In the genomic region with DNA sequence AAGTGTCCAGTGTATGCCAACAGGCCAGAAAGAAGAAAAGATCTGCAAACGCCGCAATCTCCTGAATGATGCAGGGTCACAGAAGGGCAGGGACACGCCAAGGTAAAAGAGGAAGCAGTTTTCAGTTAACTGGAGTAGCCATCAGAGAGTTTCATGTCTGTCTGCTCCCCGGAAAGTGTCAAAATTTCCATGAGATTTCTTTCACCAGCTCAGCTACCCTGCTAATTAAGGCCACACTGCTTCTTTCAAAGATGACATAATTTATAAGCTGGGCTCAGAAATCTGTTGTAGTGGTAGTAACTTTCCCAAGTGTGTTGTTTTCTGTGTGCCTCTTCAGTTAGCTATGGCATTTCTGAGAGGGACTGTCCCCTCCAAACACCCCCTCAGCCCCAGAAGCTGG, we compare ENCODE assay signal across 18 mouse cellular contexts. TPM values are rescaled to one million over a fixed set of nuclear protein-coding genes. Genes with fewer than 3 reads are reported as not detected.
DNase-seq lines count a peak whose midpoint lies in the region; ATAC-seq and TF ChIP-seq lines count a peak whose summit lies in the region.
"Had no signal": no experiment of that assay in that cellular context is flagged by ENCODE, and none has a peak within 500 bp of the region (broad histone marks: within the 10 kb centered on the region; RNA-seq: fewer than 3 reads in every experiment).

No protein-coding gene starts in this region.

- H3K4me2 ChIP-seq in forebrain, embryonic 14.5 days (ENCODE audit: low read length), result no peak overlapping the region

- no peaks in the 10 kb centered on the region for H3K9me3 ChIP-seq in E14TG2a.4 (ENCODE audit: low read length)
- H3K9me3 ChIP-seq in forebrain, embryonic 14.5 days (replicated peaks; ENCODE audit: control insufficient read depth, low read length), result no peaks in the 10 kb centered on the region
- H3K9me3 ChIP-seq: forebrain, embryonic 15.5 days; heart, embryonic 15.5 days; intestine, embryonic 15.5 days had no signal

- H3K27me3 ChIP-seq in E14TG2a.4 (ENCODE audit: insufficient read depth, low read length), result 0 out of 2 replicates have a peak, but pooled peaks cover 6% of the 10 kb centered on the region
- no peaks in the 10 kb centered on the region for H3K27me3 ChIP-seq in forebrain, embryonic 14.5 days (replicated peaks; ENCODE audit: control insufficient read depth, insufficient read depth, low read length)
- H3K27me3 ChIP-seq: forebrain, embryonic 15.5 days; heart, embryonic 15.5 days; intestine, embryonic 15.5 days had no signal

- H3K36me3 ChIP-seq in E14TG2a.4 (ENCODE audit: insufficient read depth, low read length), result no peaks in the 10 kb centered on the region
- H3K36me3 ChIP-seq in forebrain, embryonic 14.5 days (ENCODE audit: control insufficient read depth, insufficient read depth, low read length), result no peaks in the 10 kb centered on the region
- H3K36me3 ChIP-seq: forebrain, embryonic 15.5 days; intestine, embryonic 15.5 days had no signal

- WGBS in forebrain, embryonic 14.5 days, result 72% methylated on average over 4 of the region's 4 CpGs

- TF ChIP-seq CTCF in gastrocnemius, adult 2 months (IDR thresholded peaks at IDR 0.05), result no peak
- no peak for TF ChIP-seq CTCF in E14TG2a.4 (conservative IDR thresholded peaks at IDR 0.05; ENCODE audit: low read length)

- intact Hi-C loops in gastrocnemius, adult 2 months (cut with DNase I), result loop anchor here (5.0 kb wide), 1 partner anchor 64 kb away; a partner anchor contains a TSS

- H3K9ac ChIP-seq in forebrain, embryonic 14.5 days (ENCODE audit: low read length), result no peak overlapping the region
- H3K9ac ChIP-seq: forebrain, embryonic 15.5 days; heart, embryonic 15.5 days; intestine, embryonic 15.5 days had no signal

- ATAC-seq in megakaryocyte progenitor cell, adult 5-6 weeks (replicated peaks; ENCODE audit: poor library complexity), result peak; percentile 21; the same call in 1 of the 2 replicates
- no peak for ATAC-seq in forebrain, embryonic 14.5 days

- H3K4me3 ChIP-seq in gastrocnemius, adult 2 months, result no peak overlapping the region
- H3K4me3 ChIP-seq in E14TG2a.4 (replicated peaks; ENCODE audit: low read length), result peak overlapping the region; percentile 32; the same call in 1 of the 2 replicates
- H3K4me3 ChIP-seq in forebrain, embryonic 14.5 days (ENCODE audit: low read depth, low read length), result no peak overlapping the region

- H3K4me1 ChIP-seq in E14TG2a.4 (replicated peaks; ENCODE audit: low read depth, low read length), result peaks cover 23% of the 10 kb centered on the region
- H3K4me1 ChIP-seq in forebrain, embryonic 14.5 days (ENCODE audit: control insufficient read depth, insufficient read depth, low read length), result peaks cover 2% of the 10 kb centered on the region; the same call in 1 of the 2 replicates

- no peak for DNase-seq in gastrocnemius, adult 2 months
- no peak for DNase-seq in gastrocnemius, postnatal 4 days (ENCODE audit: low spot score in 2 of 2)
- peak; percentile 6 for DNase-seq in Muller cell, postnatal 12 days (ENCODE audit: inconsistent ontology term)
- no peak for DNase-seq in forebrain, embryonic 14.5 days (ENCODE audit: low spot score)
- DNase-seq in right cerebral cortex, adult 18-20 months, result no peak
- DNase-seq: adrenal gland, postnatal 14 days; cerebellum, adult 11-12 months; cerebellum, adult 9-10 months; cerebellum, postnatal 25 days; gastrocnemius, postnatal 10 days; heart, postnatal 14 days had no signal

- peak overlapping the region; percentile 89; the same call in 1 of the 2 replicates for H3K27ac ChIP-seq in gastrocnemius, adult 2 months
- H3K27ac ChIP-seq in forebrain, embryonic 14.5 days (ENCODE audit: low read depth, low read length), result no peak overlapping the region
- H3K27ac ChIP-seq: forebrain, embryonic 15.5 days; hindbrain, embryonic 14.5 days had no signal

RNA-seq across cellular contexts. Expression of a gene that starts 1.4 kb away (rescaled TPM):
- total RNA-seq in gastrocnemius, adult 2 months (2021), result 10 to 100 TPM in 1 of 2 experiments, 1 to 10 TPM in 1; 5.4 to 14.2 TPM
- 10 to 100 TPM; 20.4 to 25.6 TPM for total RNA-seq in gastrocnemius, postnatal 4 days (2021)
- not detected in 2 replicates for total RNA-seq in megakaryocyte progenitor cell, adult 5-6 weeks (2015)
- total RNA-seq in megakaryocyte progenitor cell, adult 5-6 weeks (2017), result not detected in 2 replicates
- polyA plus RNA-seq in forebrain, embryonic 14.5 days (2014; fragmentation: Nextera tagmentation; extraction: Ambion mirVana), result 2.4 and 2.8 TPM in 2 replicates
- total RNA-seq: hematopoietic stem cell, adult 5-6 weeks had no signal

Comparison
In these comparisons a context has a peak if more than half of its experiments do, and no peak if none do; other contexts are left out.
1. RNA of a gene that starts 1.4 kb away (total RNA-seq): 20.4 to 25.6 TPM in gastrocnemius, postnatal 4 days and 5.4 to 14.2 TPM in gastrocnemius, adult 2 months; not detected in megakaryocyte progenitor cell, adult 5-6 weeks; every median in the first group is over 4 times any median in the second.